Mouse (Mus musculus): ENCODE data around the gene Cdcp1.

The Cdcp1 gene

GRCm38 (mm10) chr9:123206948-123207347 lies 8.9 kb downstream of the Cdcp1 start:
- DNase-seq: peak; percentile 29

- no peak for DNase-seq
Measured at GRCm38 (mm10) chr9:123206526-123206925, 9.3 kb downstream of the Cdcp1 start.

- no peak for DNase-seq
Measured at GRCm38 (mm10) chr9:123200116-123200515, 15.7 kb downstream of the Cdcp1 start.

- DNase-seq: no peak
Measured at GRCm38 (mm10) chr9:123188271-123188670, 27.6 kb downstream of the Cdcp1 start.

- DNase-seq: no peak
Measured at GRCm38 (mm10) chr9:123187589-123187988, 28.2 kb downstream of the Cdcp1 start.

GRCm38 (mm10) chr9:123186151-123186550 lies 29.7 kb downstream of the Cdcp1 start:
- DNase-seq: no peak

- no peak for DNase-seq
Measured at GRCm38 (mm10) chr9:123185546-123185945, 30.3 kb downstream of the Cdcp1 start.

GRCm38 (mm10) chr9:123183226-123183625 lies 32.6 kb downstream of the Cdcp1 start:
- no peak for DNase-seq

- no peak for DNase-seq
Measured at GRCm38 (mm10) chr9:123180003-123180402, 35.8 kb downstream of the Cdcp1 start.

GRCm38 (mm10) chr9:123177380-123178048 lies 38.3 kb downstream of the Cdcp1 start:
- no peak for DNase-seq

- no peak for DNase-seq
Measured at GRCm38 (mm10) chr9:123174356-123174755, 41.5 kb downstream of the Cdcp1 start.

- no peak for DNase-seq
Measured at GRCm38 (mm10) chr9:123173760-123174159, 42.1 kb downstream of the Cdcp1 start.

- DNase-seq: no peak
Measured at GRCm38 (mm10) chr9:123165781-123166443, 49.9 kb downstream of the Cdcp1 start.

GRCm38 (mm10) chr9:123162985-123163694 lies 52.7 kb downstream of the Cdcp1 start:
- DNase-seq: no peak

- DNase-seq: no peak
Measured at GRCm38 (mm10) chr9:123161792-123162191, 54.0 kb downstream of the Cdcp1 start.

GRCm38 (mm10) chr9:123159330-123159729 lies 56.5 kb downstream of the Cdcp1 start:
- peak; percentile 78 for DNase-seq

- DNase-seq: peak; percentile 48
Measured at GRCm38 (mm10) chr9:123158125-123158836, 57.6 kb downstream of the Cdcp1 start.

GRCm38 (mm10) chr9:123157699-123158098 lies 58.1 kb downstream of the Cdcp1 start:
- DNase-seq: no peak

GRCm38 (mm10) chr9:123156910-123157361 lies 58.9 kb downstream of the Cdcp1 start:
- peak; percentile 76 for DNase-seq

- no peak for DNase-seq
Measured at GRCm38 (mm10) chr9:123153121-123153520, 62.7 kb downstream of the Cdcp1 start.

GRCm38 (mm10) chr9:123152026-123152425 lies 63.8 kb downstream of the Cdcp1 start:
- DNase-seq: no peak

GRCm38 (mm10) chr9:123151561-123151960 lies 64.3 kb downstream of the Cdcp1 start:
- no peak for DNase-seq

All from lung, postnatal 14 days (tissue).